Mouse (Mus musculus) R1 (cell line): Measurements from ENCODE around the gene Ostm1.

Experiments
- DNase-seq: peaks from one replicate; pipeline ENCODE4 v3.0.0-alpha.2; 2018; ENCODE audit warnings: low read depth, low spot score

The Ostm1 gene

GRCm38 (mm10) chr10:42582566-42583110 is 984 bp upstream of the Ostm1 start:
- DNase-seq, result peak; percentile 56

DNA sequence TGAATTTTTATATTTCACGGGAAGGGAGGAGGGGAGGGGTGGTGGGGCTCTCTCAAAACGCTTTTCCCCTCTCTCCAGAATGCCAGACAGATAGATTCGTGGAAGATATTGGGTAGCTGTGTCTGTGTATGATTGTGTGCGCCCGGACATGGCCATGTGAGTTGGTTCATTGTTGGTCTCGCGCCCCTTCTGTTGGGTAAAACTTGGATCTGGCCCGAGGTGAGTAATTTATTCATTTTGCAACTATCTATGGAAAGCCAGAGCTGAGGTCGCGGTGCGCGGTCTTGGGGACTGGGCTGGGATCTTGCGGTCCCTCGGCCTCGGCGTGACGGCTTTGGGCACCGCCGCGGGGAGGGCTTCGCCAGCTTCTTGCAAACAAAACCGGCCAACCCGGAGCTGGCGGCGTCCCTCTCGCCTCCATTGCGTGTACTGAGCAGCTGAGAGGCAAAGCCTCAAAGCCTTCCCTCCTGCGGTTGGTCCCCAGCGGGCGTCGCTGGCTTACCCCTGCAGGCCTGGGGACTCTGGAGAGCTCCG is 347 bp downstream of the Ostm1 start:
- peak; percentile 38 for DNase-seq

GRCm38 (mm10) chr10:42584436-42584983 is 888 bp downstream of the Ostm1 start:
- peak; percentile 49 for DNase-seq

DNA sequence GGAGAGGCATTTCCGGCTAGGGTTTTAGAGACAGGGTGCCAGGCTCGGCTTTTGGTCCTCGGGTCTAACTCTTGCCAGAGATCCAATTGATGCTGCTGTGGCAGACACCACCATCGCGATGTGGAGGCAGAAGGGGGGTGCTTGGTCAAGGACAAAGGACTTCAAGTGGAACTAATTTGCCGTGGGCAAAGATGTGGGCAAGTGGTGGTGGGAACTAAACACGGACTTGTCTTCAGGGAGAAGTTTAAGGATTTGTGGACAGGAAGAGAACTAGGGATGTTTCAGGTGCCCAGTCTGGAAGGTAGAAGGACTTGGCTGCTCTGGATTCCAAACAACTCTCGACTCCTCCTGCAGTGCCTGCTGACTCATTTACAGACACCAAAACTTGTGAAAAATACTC is 1.5 kb downstream of the Ostm1 start:
- DNase-seq, result peak; percentile 6

GRCm38 (mm10) chr10:42585596-42586305 is 2.1 kb downstream of the Ostm1 start:
- no peak for DNase-seq

- no peak for DNase-seq
Measured at GRCm38 (mm10) chr10:42587961-42588750, 4.5 kb downstream of the Ostm1 start.

DNA sequence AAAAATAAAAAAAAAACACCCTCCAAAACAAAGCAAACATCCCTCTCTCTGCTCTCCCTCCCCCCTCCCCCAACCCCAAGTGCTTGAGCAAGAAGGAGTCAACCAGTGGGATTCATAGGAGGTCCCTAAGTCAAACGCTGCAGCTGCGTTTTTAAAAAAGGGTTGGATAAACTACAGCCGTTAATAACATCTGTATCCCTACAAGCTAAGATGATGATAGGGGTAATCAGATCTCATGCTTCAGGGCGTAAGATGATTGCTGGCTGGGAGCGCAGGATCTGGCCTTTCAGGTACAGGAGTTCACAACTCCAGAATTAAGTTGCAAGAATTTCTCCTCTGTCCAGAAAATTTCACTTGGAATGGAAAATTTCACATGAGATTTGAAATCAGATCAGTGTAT is 5.9 kb downstream of the Ostm1 start:
- DNase-seq, result no peak

- peak; percentile 14 for DNase-seq
Measured at GRCm38 (mm10) chr10:42590261-42591184, 6.9 kb downstream of the Ostm1 start.

GRCm38 (mm10) chr10:42591185-42591992 is 7.8 kb downstream of the Ostm1 start:
- peak; percentile 56 for DNase-seq

- peak; percentile 41 for DNase-seq
Measured at GRCm38 (mm10) chr10:42591993-42592686, 8.5 kb downstream of the Ostm1 start.

DNA sequence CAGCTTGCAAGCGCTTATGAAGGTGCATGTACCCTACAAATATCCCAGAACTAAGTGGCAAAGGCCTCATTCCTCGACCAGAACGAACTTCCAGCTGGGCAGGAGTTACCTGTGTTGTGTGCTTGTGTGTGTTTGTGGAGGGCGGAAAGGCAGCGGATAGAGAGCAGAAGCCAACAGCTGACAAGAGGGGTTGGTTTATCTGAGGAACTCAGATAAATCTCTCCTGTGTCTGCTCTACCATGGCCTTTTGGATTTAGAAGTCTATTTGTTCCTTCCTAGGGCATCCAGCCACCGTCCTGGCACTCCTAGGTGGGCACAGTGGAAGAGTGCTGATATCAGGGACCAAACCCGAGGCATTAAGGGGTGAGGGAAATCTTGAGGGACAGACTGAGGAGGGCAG is 9.6 kb downstream of the Ostm1 start:
- DNase-seq, result no peak

DNA sequence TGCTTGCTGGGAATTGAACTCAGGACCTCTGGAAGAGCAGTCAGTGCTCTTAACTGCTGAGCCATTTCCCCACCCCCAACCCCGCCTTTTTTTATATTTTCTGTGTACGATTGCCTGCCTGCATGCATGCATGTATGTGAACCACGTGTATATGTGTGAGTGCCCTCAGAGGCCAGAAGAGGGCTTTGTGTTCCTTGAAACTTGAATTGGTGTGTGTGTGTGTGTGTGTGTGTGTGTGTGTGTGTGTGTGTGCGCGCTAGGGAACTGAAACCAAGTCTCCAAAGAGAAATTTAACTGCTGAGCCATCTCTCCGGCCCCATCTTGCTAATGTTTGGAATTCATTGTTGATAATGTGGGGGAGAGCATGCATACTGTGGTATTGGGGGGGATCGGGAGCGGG is 15.0 kb downstream of the Ostm1 start:
- DNase-seq, result no peak

- DNase-seq, result peak; percentile 80
Measured at GRCm38 (mm10) chr10:42601556-42601955, 17.9 kb downstream of the Ostm1 start.

DNA sequence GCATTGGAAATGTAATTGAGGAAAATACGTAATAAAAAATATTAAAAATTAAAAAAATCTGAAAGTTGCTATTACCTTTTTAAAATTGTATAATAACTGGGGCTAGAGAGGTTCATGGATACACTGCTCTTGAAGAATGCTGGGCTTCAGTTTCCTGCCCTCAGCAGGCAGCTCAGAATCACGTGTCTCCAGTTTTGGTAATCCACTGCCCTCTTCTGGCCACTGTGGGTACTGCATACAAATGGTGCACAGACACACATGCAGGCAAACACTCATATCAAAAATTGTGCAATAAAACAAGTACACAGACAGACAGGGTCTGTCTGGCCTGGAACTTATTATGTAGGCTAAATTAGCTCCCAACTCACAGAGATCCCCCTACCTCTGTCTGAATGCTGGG is 21.3 kb downstream of the Ostm1 start:
- peak; percentile 80 for DNase-seq

GRCm38 (mm10) chr10:42606757-42607156 is 23.1 kb downstream of the Ostm1 start:
- DNase-seq, result peak; percentile 14

- DNase-seq, result no peak
Measured at GRCm38 (mm10) chr10:42613075-42613474, 29.5 kb downstream of the Ostm1 start.

DNA sequence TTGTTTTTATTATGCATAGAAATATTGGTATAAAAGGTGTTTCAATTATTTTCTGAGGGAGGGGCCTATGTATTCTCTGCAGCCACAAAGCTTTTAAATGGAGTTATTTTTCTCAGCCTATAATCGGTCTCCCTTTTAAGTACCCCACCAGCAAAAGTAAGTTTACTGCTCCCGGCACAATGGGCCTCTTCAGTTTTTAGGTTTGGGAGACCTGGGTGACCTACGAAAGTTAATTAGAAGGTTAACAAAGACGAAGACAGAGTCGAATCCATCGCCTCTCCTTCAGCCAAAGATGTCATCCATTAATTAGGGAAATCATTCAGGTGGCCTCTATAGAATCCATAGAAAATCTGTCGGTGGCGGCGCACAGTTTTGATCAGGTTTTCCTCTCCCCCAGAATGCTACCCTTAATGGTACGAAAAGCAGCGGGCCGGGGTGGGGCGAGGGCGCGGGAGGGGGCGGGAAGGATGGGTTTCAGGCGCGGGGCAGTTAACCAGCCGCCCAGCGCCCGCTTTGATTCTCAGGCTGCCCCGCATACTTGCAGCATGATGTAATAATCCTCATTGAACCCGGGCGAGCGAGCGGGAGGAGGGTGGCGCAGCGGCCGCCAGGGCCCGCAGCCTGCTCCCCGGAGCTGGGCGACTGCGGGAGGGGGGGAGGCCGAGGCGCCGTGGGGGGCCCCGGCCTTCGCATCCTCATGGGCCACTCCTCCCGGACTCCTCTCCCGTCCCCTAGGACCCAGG is 30.2 kb downstream of the Ostm1 start:
- DNase-seq, result peak; percentile 49

DNA sequence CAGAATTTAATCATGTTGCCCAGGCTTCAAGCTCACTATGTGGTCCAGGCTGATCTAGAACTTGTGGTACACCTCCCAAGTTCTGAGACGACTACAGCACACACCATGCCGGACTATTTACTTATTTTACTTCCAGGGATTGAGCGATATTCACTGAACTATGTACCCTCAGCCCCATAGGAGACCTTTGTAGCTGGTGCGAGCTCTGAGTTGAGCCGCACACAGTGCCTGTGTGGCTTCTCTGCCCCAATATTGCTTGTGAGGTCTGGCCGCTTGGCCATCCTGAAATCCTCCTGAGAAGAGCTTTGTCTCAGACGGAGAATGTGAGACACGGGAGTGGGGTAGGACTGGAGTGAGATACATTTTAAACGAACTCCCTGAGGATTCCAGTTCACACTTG is 31.1 kb downstream of the Ostm1 start:
- DNase-seq, result no peak

DNA sequence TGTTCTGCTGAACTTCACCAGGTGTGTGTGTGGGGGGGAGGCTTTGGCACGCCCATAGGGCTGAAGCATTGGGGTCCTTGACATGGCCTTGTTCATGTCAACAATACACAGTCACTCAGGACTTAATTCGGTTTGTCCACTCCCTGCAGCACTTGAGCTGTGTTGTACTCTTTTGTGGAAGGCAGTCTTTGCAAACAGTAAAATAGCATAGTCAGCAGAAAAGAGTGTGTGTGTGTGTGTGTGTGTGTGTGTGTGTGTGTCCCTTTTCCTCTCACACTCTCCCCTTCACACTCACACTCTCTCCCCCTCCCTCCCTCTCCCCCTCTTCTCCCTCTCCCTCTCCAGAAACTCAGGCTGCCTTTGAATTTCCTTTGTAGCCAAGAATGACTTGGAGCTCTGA is 34.7 kb downstream of the Ostm1 start:
- DNase-seq, result no peak
